Mouse (Mus musculus): ENCODE measurements at regions not wholly inside any gene's neighbourhood (a gene's known extent, or its start where the extent isn't known, plus 50 kb on each side); places are given as distances from the start of the nearest gene placed in this dataset.

DNA sequence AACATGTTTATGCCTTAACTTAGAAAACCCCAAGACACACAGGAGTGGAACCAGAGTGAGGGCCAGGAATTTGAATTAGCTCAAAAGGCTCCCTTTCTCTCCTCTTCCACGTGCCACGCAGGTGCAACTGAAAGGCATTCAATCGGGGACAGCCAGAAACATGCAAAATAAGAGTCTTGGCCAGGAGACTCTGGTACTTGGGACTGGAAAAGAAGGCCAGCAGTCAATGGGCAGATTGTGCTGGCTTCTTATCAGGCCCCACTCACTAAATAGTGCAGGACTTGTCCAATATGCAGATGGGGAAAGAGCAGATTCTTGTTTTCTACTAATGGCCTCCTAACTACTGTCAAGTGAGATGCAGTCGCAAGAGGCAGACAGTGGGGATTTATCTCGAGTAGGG, 73.8 kb upstream of the Arhgap5 start:
- TF ChIP-seq E2F4 (IDR thresholded peaks at IDR 0.05; ENCODE audit: borderline replicate concordance, low read depth, low read length) (no peak), ELF1 (IDR thresholded peaks at IDR 0.05; ENCODE audit: low read depth, low read length) (no peak), CTCF (IDR thresholded peaks at IDR 0.05 in 2 of 3, conservative IDR thresholded peaks at IDR 0.05 in 1 of 3; ENCODE audit: control insufficient read depth in 1 of 3, insufficient read depth in 1 of 3, low read depth in 2 of 3, low read length in 3 of 3, poor library complexity in 1 of 3, severe bottlenecking in 1 of 3) (no peak), USF1 (IDR thresholded peaks at IDR 0.05; ENCODE audit: low read depth, low read length) (no peak), MAFK (IDR thresholded peaks at IDR 0.05; ENCODE audit: borderline replicate concordance, low read depth, low read length) (no peak), NRF1 (IDR thresholded peaks at IDR 0.05; ENCODE audit: insufficient read depth, low read depth, low read length, poor library complexity, severe bottlenecking) (no peak), POLR2AphosphoS2 (IDR thresholded peaks at IDR 0.05; ENCODE audit: low read length) (no peak), BHLHE40 (IDR thresholded peaks at IDR 0.05; ENCODE audit: borderline replicate concordance, low read depth, low read length) (no peak)
